Mouse (Mus musculus): ENCODE measurements around the gene Rtl6.

The Rtl6 gene

GRCm38 (mm10) chr15:84557189-84557921 lies at the start of gene Rtl6:
Rtl6 (minus strand) TSS chr15:84557823.
- peak; percentile 77 to 78 for DNase-seq (ENCODE audit: low spot score in 2 of 2)

DNA sequence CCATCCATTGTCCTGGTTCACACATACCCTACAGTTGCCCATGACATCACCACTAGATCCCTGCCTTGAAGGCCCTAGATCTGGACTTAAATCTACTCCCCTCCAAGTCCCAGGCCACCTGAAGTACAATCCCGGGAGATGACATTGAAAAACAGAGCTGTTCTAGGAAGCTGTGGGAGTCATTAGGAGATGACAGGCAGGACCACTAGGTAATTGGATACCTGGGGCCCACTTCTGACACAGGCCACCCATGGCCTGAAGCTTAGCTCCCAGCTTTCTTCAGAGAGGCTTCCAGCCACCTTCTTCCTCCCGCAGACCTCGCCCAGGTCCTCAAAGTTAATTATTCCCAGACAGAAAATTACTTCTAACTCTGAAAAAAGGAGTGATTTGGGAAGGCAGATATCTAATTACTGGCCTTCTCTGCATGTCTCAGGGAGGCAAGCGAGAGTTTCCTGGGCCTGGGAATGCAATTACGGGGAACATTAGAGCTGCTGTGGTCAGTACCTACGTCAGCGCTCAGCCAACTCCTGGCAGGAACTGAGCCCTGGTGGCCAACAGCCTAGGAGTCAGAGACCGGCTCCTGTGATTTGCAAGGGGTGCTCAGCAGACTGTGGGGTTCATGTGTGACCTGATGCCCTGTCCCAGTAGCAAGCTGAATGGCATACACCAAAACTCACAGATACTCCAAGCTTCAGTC lies 45.8 kb upstream of the Rtl6 start:
- no peak for DNase-seq (ENCODE audit: low spot score in 2 of 2)

- no peak for DNase-seq (ENCODE audit: low spot score in 2 of 2)
Observed at GRCm38 (mm10) chr15:84600977-84601595, 43.5 kb upstream of the Rtl6 start.

DNA sequence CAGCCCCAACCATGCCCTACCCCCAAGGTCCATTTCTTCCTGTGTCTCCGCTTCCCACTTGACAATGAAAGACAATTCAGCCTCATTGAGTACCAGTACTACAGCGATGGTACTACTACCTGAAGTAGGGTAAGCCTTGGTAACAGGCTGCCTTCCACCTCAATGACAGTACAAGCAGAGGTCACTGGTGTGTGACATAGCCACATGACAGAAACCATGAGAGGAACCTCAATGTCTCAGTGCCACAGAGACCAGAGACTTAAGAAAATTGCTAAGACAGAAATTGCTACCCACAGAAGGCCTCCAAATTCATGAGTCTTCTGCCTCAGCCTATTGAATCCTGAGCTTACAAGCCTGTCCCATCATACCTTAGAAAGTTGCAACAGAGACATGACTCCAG lies 41.3 kb upstream of the Rtl6 start:
- no peak for DNase-seq (ENCODE audit: low spot score in 2 of 2)

GRCm38 (mm10) chr15:84597816-84598215 lies 40.2 kb upstream of the Rtl6 start:
- no peak for DNase-seq (ENCODE audit: low spot score in 2 of 2)

GRCm38 (mm10) chr15:84597021-84597420 lies 39.4 kb upstream of the Rtl6 start:
- no peak for DNase-seq (ENCODE audit: low spot score in 2 of 2)

DNA sequence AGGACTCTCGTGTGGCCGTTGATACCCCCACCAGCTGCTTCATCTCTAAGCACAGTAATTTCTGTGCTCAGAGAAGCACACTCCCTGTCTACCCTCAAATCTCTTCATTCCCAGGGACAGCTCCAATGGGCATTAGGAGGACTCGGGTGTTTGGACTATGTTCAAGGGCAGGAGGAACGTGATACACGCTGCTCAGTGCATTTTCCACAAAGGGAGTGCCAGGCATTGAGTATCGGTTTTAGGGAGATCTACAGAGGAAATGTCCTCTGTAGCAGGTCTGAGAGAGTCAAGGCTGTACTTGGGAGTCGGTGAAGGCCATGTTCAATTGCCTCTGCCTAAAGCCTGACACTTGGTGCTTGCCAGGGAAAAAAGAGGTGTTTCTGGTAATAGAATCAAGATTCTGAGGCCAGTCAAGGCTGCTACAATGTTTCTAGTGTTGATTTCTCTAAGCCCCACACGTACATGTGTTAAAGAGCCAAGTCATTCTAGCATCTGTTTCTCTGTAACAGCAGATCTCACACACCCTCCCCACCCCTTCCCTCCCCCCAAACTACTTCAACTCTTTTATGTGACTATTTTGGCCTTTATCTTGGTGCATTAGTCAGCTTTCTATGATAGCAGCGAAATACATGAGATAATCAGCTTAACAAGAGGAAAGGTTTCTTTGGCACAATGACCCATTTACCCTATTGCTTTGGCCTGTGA lies 37.8 kb upstream of the Rtl6 start:
- DNase-seq (ENCODE audit: low spot score in 2 of 2), result no peak

GRCm38 (mm10) chr15:84593514-84593913 lies 35.9 kb upstream of the Rtl6 start:
- DNase-seq (ENCODE audit: low spot score in 2 of 2), result no peak

GRCm38 (mm10) chr15:84592240-84592639 lies 34.6 kb upstream of the Rtl6 start:
- DNase-seq (ENCODE audit: low spot score in 2 of 2), result no peak

- no peak for DNase-seq (ENCODE audit: low spot score in 2 of 2)
Observed at GRCm38 (mm10) chr15:84591573-84592139, 34.0 kb upstream of the Rtl6 start.

GRCm38 (mm10) chr15:84588371-84588821 lies 30.8 kb upstream of the Rtl6 start:
- DNase-seq (ENCODE audit: low spot score in 2 of 2), result no peak

DNA sequence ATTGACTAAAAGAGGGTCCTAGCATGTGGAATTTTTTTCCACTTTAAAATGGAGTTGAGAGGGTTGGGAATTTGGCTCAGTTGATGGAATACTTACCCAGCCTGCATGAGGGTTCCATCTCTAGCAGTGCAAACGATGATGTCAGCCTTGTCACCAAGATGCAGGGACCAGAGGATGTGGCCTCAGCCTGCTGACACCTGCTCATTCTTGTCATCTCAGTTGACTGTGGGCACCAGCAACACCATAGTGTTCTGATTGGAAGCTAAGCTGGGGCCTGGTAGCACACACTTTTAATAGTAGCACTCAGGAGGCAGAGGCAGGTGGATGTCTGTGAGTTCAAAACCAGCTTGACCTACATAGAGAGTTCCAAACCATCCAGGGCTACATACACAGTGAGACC lies 21.0 kb upstream of the Rtl6 start:
- no peak for DNase-seq (ENCODE audit: low spot score in 2 of 2)

DNA sequence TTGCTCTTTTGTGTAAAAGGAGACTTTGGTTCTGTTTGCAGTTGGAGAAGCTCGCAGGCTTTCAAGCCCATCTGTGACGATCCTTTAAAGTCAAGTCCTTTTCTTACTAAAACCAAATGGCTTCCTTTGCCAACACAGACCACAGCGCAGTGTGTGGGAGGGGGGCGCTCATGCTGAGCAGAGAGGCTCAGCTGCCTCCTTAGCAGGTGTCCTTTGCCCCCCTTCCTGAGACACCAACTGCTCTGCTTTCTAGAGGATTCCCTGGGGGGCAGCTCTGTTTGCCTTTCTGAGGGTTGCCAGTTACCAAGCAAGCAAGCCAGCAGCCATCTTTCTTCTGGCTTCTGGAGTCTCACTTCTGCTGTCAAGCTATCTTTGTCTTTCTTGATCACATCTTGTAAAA lies 19.4 kb upstream of the Rtl6 start:
- DNase-seq (ENCODE audit: low spot score in 2 of 2), result no peak

GRCm38 (mm10) chr15:84566568-84567110 lies 9.0 kb upstream of the Rtl6 start:
- no peak for DNase-seq (ENCODE audit: low spot score in 2 of 2)

DNA sequence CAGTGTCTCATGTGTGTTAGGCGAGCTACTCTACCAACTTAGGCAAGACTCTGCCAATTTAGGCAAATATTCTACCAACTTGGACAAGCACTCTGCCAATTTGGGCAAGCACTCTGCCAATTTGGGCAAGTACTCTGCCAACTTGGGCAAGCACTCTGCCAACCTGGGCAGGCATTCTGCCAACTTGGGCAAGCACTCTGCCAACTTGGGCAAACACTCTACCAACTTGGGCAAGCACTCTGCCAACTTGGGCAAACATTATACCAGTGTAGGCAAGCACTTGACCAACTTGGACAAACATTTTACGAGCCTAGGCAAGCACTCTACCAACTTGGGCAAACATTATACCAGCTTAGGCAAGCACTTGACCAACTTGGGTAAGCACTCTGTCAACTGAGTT lies 3.9 kb upstream of the Rtl6 start:
- no peak for DNase-seq (ENCODE audit: low spot score in 2 of 2)

DNA sequence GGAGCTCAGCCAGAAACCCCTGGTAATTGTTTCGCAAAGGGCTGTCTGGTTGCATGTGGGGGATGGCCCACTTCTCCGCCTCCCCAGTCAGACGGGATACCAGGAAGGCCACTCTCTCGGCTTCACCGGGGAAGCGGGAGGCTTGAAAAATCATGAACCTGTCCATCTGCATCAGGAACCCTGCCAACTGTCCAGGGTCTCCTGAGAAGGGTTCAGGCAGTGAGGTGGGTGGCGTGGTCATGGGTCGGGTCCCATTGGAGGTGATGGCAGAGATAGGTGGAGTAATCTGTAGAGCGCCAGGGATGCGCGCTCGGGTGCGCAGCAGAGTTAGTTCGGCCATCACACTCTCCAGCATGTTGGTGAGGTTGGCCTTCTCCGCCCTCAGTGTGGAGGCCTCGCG lies 949 bp downstream of the Rtl6 start:
- no peak for DNase-seq (ENCODE audit: low spot score in 2 of 2)

DNA sequence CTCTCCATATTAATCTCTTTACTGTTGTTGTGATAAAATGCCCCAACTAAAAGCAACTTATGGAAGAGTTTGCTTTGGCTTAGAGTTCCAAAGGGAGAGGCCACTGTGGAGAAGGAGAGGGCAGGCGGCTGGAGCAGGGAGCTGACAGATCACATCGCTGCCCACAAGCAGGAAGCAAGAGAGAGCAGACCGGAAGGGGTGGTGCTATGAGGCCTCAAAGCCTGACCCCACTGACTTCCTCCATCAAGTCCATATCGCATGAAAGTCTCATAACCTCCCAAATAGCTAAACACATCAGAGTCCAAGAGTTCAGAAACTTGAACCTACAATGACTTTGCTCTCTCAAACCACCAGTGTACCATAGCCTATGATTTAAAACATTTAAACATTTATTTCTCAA lies 6.6 kb downstream of the Rtl6 start:
- DNase-seq (ENCODE audit: low spot score in 2 of 2), result no peak

DNA sequence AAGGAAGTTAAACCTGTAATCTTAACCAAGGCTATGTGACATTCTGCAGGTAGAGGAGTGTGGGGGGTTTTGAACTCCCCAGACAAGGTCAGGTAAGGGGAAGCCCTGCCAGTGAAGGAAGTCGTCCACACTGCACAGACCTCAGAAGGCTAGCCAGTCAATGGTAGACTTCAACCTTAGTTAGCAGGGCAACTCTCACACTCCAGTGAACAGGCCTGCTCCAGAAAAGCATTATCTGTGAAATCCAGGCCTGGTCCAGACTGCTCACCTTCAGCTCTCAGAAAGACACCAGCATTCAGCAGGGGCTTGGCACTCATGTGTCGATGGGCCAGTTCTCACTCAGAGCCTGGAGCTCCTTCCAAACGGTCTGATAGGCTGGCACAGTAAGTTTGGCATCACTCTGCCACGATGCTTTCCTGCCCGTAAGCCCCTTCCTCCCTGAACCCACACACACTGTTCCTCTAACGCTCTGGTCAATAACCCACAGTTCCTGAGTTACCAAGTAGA lies 8.3 kb downstream of the Rtl6 start:
- no peak for DNase-seq (ENCODE audit: low spot score in 2 of 2)

DNA sequence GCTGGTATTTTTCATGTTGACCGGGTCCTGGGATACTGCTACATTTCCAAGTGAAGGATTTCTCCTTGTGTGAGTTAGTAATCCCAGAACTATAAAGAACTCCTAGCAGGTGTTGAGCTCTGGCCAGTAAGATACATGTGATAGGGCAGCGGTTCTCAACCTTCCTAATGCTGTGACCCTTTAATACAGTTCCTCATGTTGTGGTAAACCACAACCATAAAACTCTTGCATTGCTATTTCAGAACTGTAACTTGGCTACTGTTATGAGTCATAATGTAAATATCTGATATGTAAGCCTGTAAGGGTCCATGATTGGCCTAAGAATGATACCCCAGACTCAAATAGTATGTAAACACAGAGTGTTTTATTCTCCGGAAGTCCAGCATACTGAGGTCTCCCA lies 11.6 kb downstream of the Rtl6 start:
- no peak for DNase-seq (ENCODE audit: low spot score in 2 of 2)

DNA sequence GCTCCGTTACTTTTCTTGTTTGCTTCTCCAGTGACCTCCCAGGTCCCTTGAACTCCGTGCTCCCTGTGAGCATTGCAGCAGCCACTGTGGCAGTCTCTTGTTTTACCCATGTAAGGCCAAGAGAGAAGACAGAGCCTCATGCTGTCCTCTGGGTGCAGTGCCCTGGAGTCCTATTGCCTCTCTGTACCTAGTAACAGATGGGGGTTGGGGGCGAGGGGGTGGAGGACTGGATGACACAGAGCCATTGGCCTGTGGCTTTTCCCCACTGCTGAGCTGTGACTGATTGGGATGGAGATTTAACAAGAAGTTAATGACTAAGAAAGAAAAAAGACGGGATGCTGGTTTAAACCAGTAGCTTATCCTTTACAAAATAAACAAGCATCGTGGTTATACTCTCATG lies 16.4 kb downstream of the Rtl6 start:
- no peak for DNase-seq (ENCODE audit: low spot score in 2 of 2)

- DNase-seq (ENCODE audit: low spot score in 2 of 2), result peak; percentile 15 to 21
Observed at GRCm38 (mm10) chr15:84538974-84539588, 18.5 kb downstream of the Rtl6 start.
